Mouse (Mus musculus) midbrain, embryonic 15.5 days (tissue): ENCODE results near the gene Rgs17. TPM values are rescaled to one million over a fixed set of nuclear protein-coding genes. Genes with fewer than 3 reads are reported as not detected.

Experiments used
- ATAC-seq: fragments of 200-750 bp; cut with Nextera tagmentation; replicated peaks from 2 replicates; pipeline ENCODE4 v1.8.0; 2017; ENCODE audit warnings: moderate TSS enrichment
- H3K27ac ChIP-seq: fragments of 300-500 bp; sonication (generic); 2 replicates; pipeline ENCODE4 v1.5.1; 2015; ENCODE audit warnings: mild to moderate bottlenecking, inconsistent platforms
- H3K27me3 ChIP-seq: fragments of 300-500 bp; sonication (generic); replicated peaks from 2 replicates; pipeline ENCODE4 v1.6.1; 2015; ENCODE audit warnings: inconsistent platforms
- H3K36me3 ChIP-seq: fragments of 300-500 bp; sonication (generic); replicated peaks from 2 replicates; pipeline ENCODE4 v1.6.1; 2015; ENCODE audit warnings: inconsistent platforms
- H3K4me1 ChIP-seq: fragments of 300-500 bp; sonication (generic); 2 replicates; pipeline ENCODE4 v1.6.1; 2015; ENCODE audit warnings: inconsistent platforms
- H3K4me2 ChIP-seq: fragments of 300-500 bp; sonication (generic); 2 replicates; pipeline ENCODE4 v1.6.1; 2015; ENCODE audit warnings: inconsistent platforms, mild to moderate bottlenecking, moderate library complexity
- H3K4me3 ChIP-seq: fragments of 300-500 bp; sonication (generic); 2 replicates; pipeline ENCODE4 v1.5.1; 2015; ENCODE audit warnings: mild to moderate bottlenecking, inconsistent platforms
- H3K9ac ChIP-seq: fragments of 300-500 bp; sonication (generic); 2 replicates; pipeline ENCODE4 v1.6.1; 2015; ENCODE audit warnings: mild to moderate bottlenecking, inconsistent platforms
- H3K9me3 ChIP-seq: fragments of 300-500 bp; sonication (generic); 2 replicates; pipeline ENCODE4 v1.6.1; 2016; ENCODE audit warnings: inconsistent platforms
- WGBS: fragments of 180-500 bp; shearing (Covaris S2); methylation state at CpG from one replicate; pipeline ENCODE4 v1.1.7; 2015; ENCODE audit warnings: mixed read lengths; 5-methylcytosine and 5-hydroxymethylcytosine counted together
- polyA plus RNA-seq: library from polyadenylated mRNA; unstranded; fragments of >200 nt; fragmentation: Nextera tagmentation; extraction: Ambion mirVana; gene quantifications from 2 replicates; pipeline ENCODE4 v1.2.1, GENCODE M21; 2015

Rgs17 gene
- polyA plus RNA-seq, 1 experiment from 2014 or later = 29.1 TPM

- Histone ChIP-seq H3K9ac (no peak overlapping the region), H3K4me1 (peaks cover 6% of the 10 kb centered on the region), H3K36me3 (no peaks in the 10 kb centered on the region; the same call in 1 of the 2 replicates), H3K9me3 (no peaks in the 10 kb centered on the region), H3K27ac (no peak overlapping the region), H3K4me3 (no peak overlapping the region), H3K4me2 (no peak overlapping the region), H3K27me3 (no peaks in the 10 kb centered on the region)
- WGBS = 83% methylated on average over 4 of the region's 4 CpGs
- ATAC-seq = no peak
Observed at GRCm38 (mm10) chr10:5798069-5798468, 124.1 kb downstream of the Rgs17 start.

- H3K27me3 ChIP-seq = no peaks in the 10 kb centered on the region
- peak; percentile 69 for ATAC-seq
- H3K4me1 ChIP-seq = no peaks in the 10 kb centered on the region
- 21% methylated on average over 12 of the region's 12 CpGs for WGBS
- H3K4me2 ChIP-seq = no peak overlapping the region
- no peak overlapping the region for H3K27ac ChIP-seq
- H3K9me3 ChIP-seq = no peaks in the 10 kb centered on the region
- no peaks in the 10 kb centered on the region for H3K36me3 ChIP-seq
- H3K4me3 ChIP-seq = no peak overlapping the region
- no peak overlapping the region for H3K9ac ChIP-seq
Observed at GRCm38 (mm10) chr10:5790657-5791056, 131.5 kb downstream of the Rgs17 start.

DNA sequence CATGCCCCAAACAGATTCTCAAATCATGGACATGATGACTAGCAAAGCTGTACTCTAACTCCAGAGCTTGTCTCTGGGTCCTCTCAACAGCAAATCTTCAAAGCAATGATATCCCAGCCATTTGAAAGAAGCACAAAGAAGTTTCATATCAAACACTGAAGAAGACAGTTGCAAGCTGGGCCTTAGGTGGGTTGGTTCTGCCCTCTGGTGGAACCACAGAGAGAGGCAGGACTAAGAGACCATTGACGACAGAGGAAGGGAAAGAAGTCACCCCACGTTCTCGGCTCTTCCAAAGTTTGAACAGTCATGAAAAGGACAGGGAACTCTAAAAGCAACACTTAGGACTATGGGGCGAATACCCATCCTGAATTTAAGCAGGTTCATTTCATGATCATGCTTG lies 135.3 kb downstream of the Rgs17 start:
- Histone ChIP-seq H3K4me2 (no peak overlapping the region), H3K4me3 (no peak overlapping the region), H3K27me3 (no peaks in the 10 kb centered on the region), H3K4me1 (no peaks in the 10 kb centered on the region), H3K9me3 (no peaks in the 10 kb centered on the region), H3K9ac (no peak overlapping the region), H3K36me3 (no peaks in the 10 kb centered on the region), H3K27ac (no peak overlapping the region)
- 29% methylated on average over 4 of the region's 4 CpGs for WGBS
- no peak for ATAC-seq

Other genes starting within 250 kb of the Rgs17 start
- gene Fbxo5, start 116.8 kb downstream of the Rgs17 start, polyA plus RNA-seq = 11.5 and 12.0 TPM in 2 replicates
- gene Mtrf1l, start 98.5 kb downstream of the Rgs17 start, polyA plus RNA-seq = 10.6 and 12.7 TPM in 2 replicates